Mouse (Mus musculus) WW6 (cell line): ENCODE results near the gene Ugp2.

Experiments
- DNase-seq: peaks from one replicate; pipeline ENCODE4 v3.0.0-alpha.2; 2013; ENCODE audit warnings: low read depth, low spot score

Gene Ugp2

GRCm38 (mm10) chr11:21371122-21371806, at the start of gene Ugp2:
TSS of gene Ugp2 (minus strand) at chr11:21371201.
- peak; percentile 89 for DNase-seq

- no peak for DNase-seq
These were observed 43.9 kb upstream of the Ugp2 start for GRCm38 (mm10) chr11:21414911-21415381.

- DNase-seq, result no peak
These were observed 35.7 kb upstream of the Ugp2 start for GRCm38 (mm10) chr11:21406668-21407067.

- no peak for DNase-seq
These were observed 35.1 kb upstream of the Ugp2 start for GRCm38 (mm10) chr11:21406141-21406540.

- no peak for DNase-seq
These were observed 32.9 kb upstream of the Ugp2 start for GRCm38 (mm10) chr11:21403877-21404276.

GRCm38 (mm10) chr11:21402481-21403254, 31.7 kb upstream of the Ugp2 start:
- DNase-seq, result no peak

GRCm38 (mm10) chr11:21401248-21401647, 30.2 kb upstream of the Ugp2 start:
- DNase-seq, result no peak

- no peak for DNase-seq
These were observed 28.2 kb upstream of the Ugp2 start for GRCm38 (mm10) chr11:21399186-21399681.

GRCm38 (mm10) chr11:21398464-21398863, 27.5 kb upstream of the Ugp2 start:
- DNase-seq, result no peak

GRCm38 (mm10) chr11:21386790-21387189, 15.8 kb upstream of the Ugp2 start:
- DNase-seq, result no peak

GRCm38 (mm10) chr11:21374096-21374495, 3.1 kb upstream of the Ugp2 start:
- DNase-seq, result no peak

GRCm38 (mm10) chr11:21370399-21371121, 441 bp downstream of the Ugp2 start:
- peak; percentile 20 for DNase-seq

GRCm38 (mm10) chr11:21369248-21370016, 1.6 kb downstream of the Ugp2 start:
- DNase-seq, result no peak

- DNase-seq, result no peak
These were observed 2.5 kb downstream of the Ugp2 start for GRCm38 (mm10) chr11:21368466-21368865.

GRCm38 (mm10) chr11:21363144-21363940, 7.7 kb downstream of the Ugp2 start:
- no peak for DNase-seq

GRCm38 (mm10) chr11:21351296-21351695, 19.7 kb downstream of the Ugp2 start:
- no peak for DNase-seq

- DNase-seq, result no peak
These were observed 22.1 kb downstream of the Ugp2 start for GRCm38 (mm10) chr11:21348890-21349289.

- no peak for DNase-seq
These were observed 25.0 kb downstream of the Ugp2 start for GRCm38 (mm10) chr11:21346020-21346419.

GRCm38 (mm10) chr11:21343490-21343889, 27.5 kb downstream of the Ugp2 start:
- DNase-seq, result no peak

- DNase-seq, result no peak
These were observed 31.9 kb downstream of the Ugp2 start for GRCm38 (mm10) chr11:21339088-21339487.
